ENCODE assay signal across 18 mouse cellular contexts in the genomic region with DNA sequence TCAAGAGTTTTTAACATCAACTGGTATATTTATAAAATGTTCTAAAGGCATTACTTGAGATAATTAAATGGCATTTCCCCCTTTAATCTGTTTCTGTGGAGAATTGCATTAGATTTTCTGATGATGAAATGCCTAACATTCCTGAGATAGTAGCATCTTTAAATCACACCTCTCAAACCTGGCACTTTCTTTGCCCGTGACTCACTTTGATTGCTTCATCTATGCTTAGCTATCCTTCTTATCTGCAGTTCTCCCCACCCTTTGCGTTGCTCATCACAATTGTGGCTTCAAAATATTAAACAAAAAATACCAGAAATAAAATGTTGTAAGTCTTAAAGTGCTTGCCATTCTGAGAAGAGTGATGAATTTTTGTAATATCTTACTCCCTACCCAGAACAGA.
"Had no signal": no experiment of that assay in that cellular context is flagged by ENCODE, and none has a peak within 500 bp of the region (broad histone marks: within the 10 kb centered on the region; RNA-seq: fewer than 3 reads in every experiment).

No protein-coding gene starts in this region.

- DNase-seq: kidney, adult 2 months; kidney, postnatal 25 days; layer of hippocampus, adult 9-11 months; liver; lung, adult 18-20 months; lung, postnatal 4 days; retina, postnatal 1 day; right cerebral cortex, postnatal 25 days; spleen, adult 18-20 months; thymus, postnatal 4 days had no signal

- H3K27me3 ChIP-seq: limb, embryonic 13.5 days; liver, embryonic 12.5 days; liver, embryonic 15.5 days; midbrain, embryonic 12.5 days; midbrain, embryonic 15.5 days; neural tube, embryonic 13.5 days; stomach, embryonic 15.5 days had no signal

- ATAC-seq: intestine, embryonic 16.5 days; liver, embryonic 12.5 days; midbrain, embryonic 15.5 days had no signal
